Mouse (Mus musculus) liver, adult 2 months (tissue): Measurements from ENCODE around the gene Cpa1.

Experiments used
- CTCF ChIP-seq: fragments of 200-500 bp; IDR thresholded peaks from 2 replicates; pipeline ENCODE4 v1.5.1; 2011; ENCODE audit warnings: low read depth, low read length, control low read depth
- POLR2A ChIP-seq: fragments of 200-500 bp; IDR thresholded peaks from 2 replicates; pipeline ENCODE4 v1.6.1; 2011; ENCODE audit warnings: low read length, control low read depth; ENCODE audit not compliant: insufficient read depth; ENCODE audit errors: extremely low read depth

GRCm38 (mm10) chr6:30657279-30657678, 18.3 kb downstream of the Cpa1 start:
- TF ChIP-seq CTCF (no peak), POLR2A (no peak)
